Mouse (Mus musculus): ENCODE results near the gene Xkr7. TPM values are rescaled to one million over a fixed set of nuclear protein-coding genes. Genes with fewer than 3 reads are reported as not detected.

Gene Xkr7
- polyA plus RNA-seq, 1 experiment from 2014 or later = 0.36 TPM

DNA sequence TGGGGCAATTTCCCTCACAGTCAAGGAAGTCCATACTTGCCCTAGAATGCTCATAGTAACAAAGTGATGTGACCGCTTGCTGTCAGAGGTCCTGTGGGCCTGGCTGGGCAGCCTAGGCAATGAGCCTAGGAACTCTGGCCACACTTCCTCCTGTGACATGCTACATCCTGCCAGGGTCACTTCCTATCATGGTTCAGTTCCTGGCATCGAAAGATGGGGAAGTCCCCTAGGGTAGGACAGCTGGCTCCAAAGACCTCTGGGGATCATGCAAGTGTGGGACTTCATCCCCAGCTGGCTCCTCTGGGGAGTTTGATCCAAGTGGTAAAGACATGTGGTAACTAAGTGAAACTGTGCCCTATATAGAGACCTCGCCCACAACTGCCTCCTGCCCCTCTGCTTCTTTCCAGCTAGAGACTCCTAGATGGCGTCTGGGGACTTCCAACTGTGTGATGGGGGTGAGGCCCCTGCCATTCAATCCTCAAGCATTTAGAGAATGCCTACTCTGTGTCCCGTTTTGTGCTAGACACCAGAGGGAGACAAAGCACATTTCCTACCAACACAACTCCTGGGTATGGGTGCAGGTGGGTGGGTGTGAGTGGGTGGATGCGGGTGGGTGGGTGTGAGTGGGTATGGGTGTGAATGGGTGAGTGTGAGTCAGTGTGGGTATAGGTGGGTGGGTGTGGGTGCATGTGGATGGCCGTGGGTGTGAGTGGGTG lies 52.8 kb downstream of the Xkr7 start:
- Histone ChIP-seq H3K4me1 (0 out of 2 replicates have a peak, but pooled peaks cover 3% of the 10 kb centered on the region), H3K36me3 (replicated peaks) (no peaks in the 10 kb centered on the region), H3K27me3 (replicated peaks; ENCODE audit: low read depth, poor library complexity, severe bottlenecking) (no peaks in the 10 kb centered on the region), H3K9me3 (no peaks in the 10 kb centered on the region), H3K4me3 (no peak overlapping the region), H3K27ac (replicated peaks) (no peak overlapping the region)
- no peak for DNase-seq (ENCODE audit: low spot score)
- 63% methylated on average over 7 of the region's 7 CpGs for WGBS

DNA sequence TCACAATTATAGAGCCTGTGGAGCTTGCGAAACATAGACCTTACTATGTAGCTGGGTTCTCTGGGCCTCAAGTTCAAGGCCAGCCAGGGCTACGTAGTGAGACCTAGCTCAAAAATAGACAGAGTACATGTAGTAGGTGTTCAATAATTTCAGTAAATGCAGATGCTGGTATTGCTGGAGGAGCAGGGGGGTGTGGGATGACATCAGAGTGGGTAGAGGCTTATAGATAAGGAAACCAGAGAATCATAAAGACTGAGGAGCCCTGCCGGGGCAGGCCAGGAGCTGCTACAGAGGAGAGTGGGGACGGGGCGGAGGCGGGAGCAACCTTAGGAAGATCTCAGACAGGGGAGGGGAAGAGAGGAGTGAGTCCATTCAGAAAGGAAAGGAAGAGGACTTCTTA lies 53.9 kb downstream of the Xkr7 start:
- Histone ChIP-seq H3K9me3 (no peaks in the 10 kb centered on the region), H3K4me3 (no peak overlapping the region), H3K27me3 (replicated peaks; ENCODE audit: low read depth, poor library complexity, severe bottlenecking) (no peaks in the 10 kb centered on the region), H3K4me1 (0 out of 2 replicates have a peak, but pooled peaks cover 5% of the 10 kb centered on the region), H3K27ac (replicated peaks) (no peak overlapping the region), H3K36me3 (replicated peaks) (no peaks in the 10 kb centered on the region)
- WGBS = 91% methylated on average over 6 of the region's 6 CpGs
- no peak for DNase-seq (ENCODE audit: low spot score)

DNA sequence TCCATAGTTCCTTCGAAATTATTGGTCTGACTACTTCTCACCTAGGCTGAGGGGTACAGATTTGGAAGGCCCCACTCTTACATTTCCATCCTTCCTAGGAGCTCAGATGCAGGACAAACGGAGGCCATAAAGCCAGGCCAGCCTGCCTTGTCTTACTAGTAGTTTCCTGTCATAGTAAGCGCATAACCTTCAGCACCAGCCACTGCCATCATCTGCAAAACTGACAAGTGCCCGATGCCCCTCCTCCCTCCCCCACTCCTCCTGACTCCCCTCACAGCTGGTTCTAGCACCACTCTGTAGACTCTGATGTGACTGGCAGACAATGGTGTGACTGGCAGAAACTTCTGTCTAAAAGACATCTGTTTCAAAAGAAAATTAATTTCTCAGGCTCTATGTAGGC lies 54.5 kb downstream of the Xkr7 start:
- WGBS = 90% methylated on average over 4 of the region's 4 CpGs
- no peak overlapping the region for H3K27ac ChIP-seq (replicated peaks)

DNA sequence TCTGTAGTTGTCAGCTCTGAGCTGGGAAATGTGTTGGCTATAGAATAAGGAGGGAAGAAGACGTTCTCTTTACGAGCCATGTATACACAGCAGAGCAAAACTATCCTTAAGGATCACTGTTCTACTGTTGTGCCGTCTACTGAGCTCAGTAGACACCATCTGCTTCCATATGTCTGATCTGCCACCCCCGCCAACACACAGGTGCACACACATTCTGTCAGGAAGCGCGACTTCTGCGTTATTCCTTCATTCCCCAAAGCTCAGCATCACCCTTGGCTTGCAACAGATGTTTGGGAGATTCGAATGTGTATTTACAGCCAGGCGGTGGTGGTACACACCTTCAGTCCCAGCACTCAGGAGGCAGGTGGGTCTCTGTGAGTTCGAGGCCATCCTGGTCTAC lies 55.4 kb downstream of the Xkr7 start:
- no peak overlapping the region for H3K27ac ChIP-seq (replicated peaks)
- H3K4me1 ChIP-seq = 0 out of 2 replicates have a peak, but pooled peaks cover 2% of the 10 kb centered on the region
- H3K9me3 ChIP-seq = no peaks in the 10 kb centered on the region
- no peak for DNase-seq (ENCODE audit: low spot score)
- no peaks in the 10 kb centered on the region for H3K36me3 ChIP-seq (replicated peaks)
- H3K27me3 ChIP-seq (replicated peaks; ENCODE audit: low read depth, poor library complexity, severe bottlenecking) = no peaks in the 10 kb centered on the region
- no peak overlapping the region for H3K4me3 ChIP-seq
- 89% methylated on average over 10 of the region's 10 CpGs for WGBS

More for the DNA sequence above, 54.5 kb downstream of the Xkr7 start:
- H3K27me3 ChIP-seq (replicated peaks; ENCODE audit: low read depth, poor library complexity, severe bottlenecking) = no peaks in the 10 kb centered on the region
- H3K9me3 ChIP-seq = no peaks in the 10 kb centered on the region
- H3K36me3 ChIP-seq (replicated peaks) = no peaks in the 10 kb centered on the region
- H3K4me3 ChIP-seq = no peak overlapping the region
- 0 out of 2 replicates have a peak, but pooled peaks cover 2% of the 10 kb centered on the region for H3K4me1 ChIP-seq
- DNase-seq (ENCODE audit: low spot score) = no peak

DNA sequence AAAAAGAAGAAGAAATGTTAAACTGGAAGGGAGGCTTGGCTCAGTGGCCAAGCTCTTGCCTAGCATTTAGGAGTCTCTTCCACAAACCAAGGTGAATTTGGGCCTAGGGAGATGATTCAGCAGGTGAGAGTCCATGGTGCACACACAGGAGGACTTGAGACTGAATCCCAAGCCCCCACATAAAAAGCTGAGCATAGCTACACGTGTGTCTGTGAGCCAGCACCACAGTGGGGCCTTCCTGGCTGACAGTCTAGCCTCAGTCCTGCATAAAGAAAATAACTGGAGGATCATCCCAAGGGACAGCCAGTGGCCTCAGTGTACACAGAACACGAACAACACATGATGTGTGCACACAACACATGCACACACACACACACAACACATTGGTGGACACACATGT lies 57.7 kb downstream of the Xkr7 start:
- 57% methylated on average over 2 of the region's 2 CpGs for WGBS
- H3K4me3 ChIP-seq = no peak overlapping the region
- 0 out of 2 replicates have a peak, but pooled peaks cover 3% of the 10 kb centered on the region for H3K9me3 ChIP-seq
- H3K4me1 ChIP-seq = 0 out of 2 replicates have a peak, but pooled peaks cover 2% of the 10 kb centered on the region
- H3K27me3 ChIP-seq (replicated peaks; ENCODE audit: low read depth, poor library complexity, severe bottlenecking) = no peaks in the 10 kb centered on the region
- no peaks in the 10 kb centered on the region for H3K36me3 ChIP-seq (replicated peaks)
- no peak for DNase-seq (ENCODE audit: low spot score)
- H3K27ac ChIP-seq (replicated peaks) = no peak overlapping the region

DNA sequence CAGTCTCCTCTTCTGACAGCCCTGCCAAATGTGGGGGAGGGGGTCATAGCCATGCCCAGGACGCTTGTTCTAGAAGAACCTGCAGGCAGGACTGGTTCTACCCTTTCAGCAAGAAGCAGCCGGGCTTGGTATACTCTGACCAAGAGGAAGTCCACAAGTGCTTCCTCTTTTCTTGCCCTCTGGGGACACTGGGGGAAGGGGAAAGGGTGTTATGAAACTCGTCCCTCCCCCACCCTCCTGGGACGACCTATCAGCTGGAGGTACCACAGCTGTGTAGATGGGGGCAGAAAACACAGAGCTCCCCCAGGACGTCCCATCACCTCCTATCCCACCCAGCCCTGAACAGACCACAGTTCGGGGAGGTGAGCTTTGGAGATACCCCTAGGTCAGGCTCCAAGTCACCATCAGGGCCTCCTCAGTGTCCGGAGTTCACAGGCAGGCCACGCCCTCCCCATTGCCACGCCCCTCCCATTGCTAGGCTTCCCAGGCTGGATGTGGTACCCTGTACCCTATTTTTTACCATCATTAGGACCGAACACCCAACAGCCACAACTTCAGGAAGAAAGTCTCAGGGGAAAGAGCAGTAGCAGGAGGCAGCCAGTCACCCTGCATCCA lies 59.0 kb downstream of the Xkr7 start:
- Histone ChIP-seq H3K9me3 (0 out of 2 replicates have a peak, but pooled peaks cover 3% of the 10 kb centered on the region), H3K4me3 (no peak overlapping the region), H3K27me3 (replicated peaks; ENCODE audit: low read depth, poor library complexity, severe bottlenecking) (no peaks in the 10 kb centered on the region), H3K4me1 (0 out of 2 replicates have a peak, but pooled peaks cover 2% of the 10 kb centered on the region), H3K36me3 (replicated peaks) (no peaks in the 10 kb centered on the region), H3K27ac (replicated peaks) (no peak overlapping the region)
- 35% methylated on average over 10 of the region's 10 CpGs for WGBS
- no peak for DNase-seq (ENCODE audit: low spot score)

Other genes starting within 250 kb of the Xkr7 start
- 102 and 106 TPM in 2 replicates for gene Bcl2l1, start 200.1 kb upstream of the Xkr7 start, polyA plus RNA-seq (2016; fragmentation: Nextera tagmentation; extraction: Ambion mirVana)
- 144 and 151 TPM in 2 replicates for gene Tpx2, start 183.9 kb upstream of the Xkr7 start, polyA plus RNA-seq (2016; fragmentation: Nextera tagmentation; extraction: Ambion mirVana)
- 0.05 TPM in 1 of 2 replicates, not detected in the other for gene Mylk2, start 120.5 kb upstream of the Xkr7 start, polyA plus RNA-seq (2016; fragmentation: Nextera tagmentation; extraction: Ambion mirVana)
- 0.45 and 0.72 TPM in 2 replicates for gene Foxs1, start 98.6 kb upstream of the Xkr7 start, polyA plus RNA-seq (2016; fragmentation: Nextera tagmentation; extraction: Ambion mirVana)
- 0.34 and 0.95 TPM in 2 replicates for gene Dusp15, start 80.2 kb upstream of the Xkr7 start, polyA plus RNA-seq (2016; fragmentation: Nextera tagmentation; extraction: Ambion mirVana)
- 1.3 and 1.8 TPM in 2 replicates for gene Ttll9, start 69.4 kb upstream of the Xkr7 start, polyA plus RNA-seq (2016; fragmentation: Nextera tagmentation; extraction: Ambion mirVana)
- 92.1 and 92.2 TPM in 2 replicates for gene Pdrg1, start 16.4 kb upstream of the Xkr7 start, polyA plus RNA-seq (2016; fragmentation: Nextera tagmentation; extraction: Ambion mirVana)
- gene Ccm2l, start 34.1 kb downstream of the Xkr7 start, polyA plus RNA-seq (2016; fragmentation: Nextera tagmentation; extraction: Ambion mirVana) = 1.2 TPM in 2 replicates
- 1.3 and 1.4 TPM in 2 replicates for gene Hck, start 76.6 kb downstream of the Xkr7 start, polyA plus RNA-seq (2016; fragmentation: Nextera tagmentation; extraction: Ambion mirVana)
- 68.2 and 73.0 TPM in 2 replicates for gene Tm9sf4, start 129.5 kb downstream of the Xkr7 start, polyA plus RNA-seq (2016; fragmentation: Nextera tagmentation; extraction: Ambion mirVana)
- gene Tspyl3, start 193.6 kb downstream of the Xkr7 start, polyA plus RNA-seq (2016; fragmentation: Nextera tagmentation; extraction: Ambion mirVana) = 8.3 and 10.1 TPM in 2 replicates
- 25.6 and 28.1 TPM in 2 replicates for gene Plagl2, start 209.6 kb downstream of the Xkr7 start, polyA plus RNA-seq (2016; fragmentation: Nextera tagmentation; extraction: Ambion mirVana)
- 4.7 and 5.6 TPM in 2 replicates for gene Pofut1, start 209.7 kb downstream of the Xkr7 start, polyA plus RNA-seq (2016; fragmentation: Nextera tagmentation; extraction: Ambion mirVana)